Mouse (Mus musculus): ENCODE data around the gene Tnrc6a.

Tnrc6a gene

DNA sequence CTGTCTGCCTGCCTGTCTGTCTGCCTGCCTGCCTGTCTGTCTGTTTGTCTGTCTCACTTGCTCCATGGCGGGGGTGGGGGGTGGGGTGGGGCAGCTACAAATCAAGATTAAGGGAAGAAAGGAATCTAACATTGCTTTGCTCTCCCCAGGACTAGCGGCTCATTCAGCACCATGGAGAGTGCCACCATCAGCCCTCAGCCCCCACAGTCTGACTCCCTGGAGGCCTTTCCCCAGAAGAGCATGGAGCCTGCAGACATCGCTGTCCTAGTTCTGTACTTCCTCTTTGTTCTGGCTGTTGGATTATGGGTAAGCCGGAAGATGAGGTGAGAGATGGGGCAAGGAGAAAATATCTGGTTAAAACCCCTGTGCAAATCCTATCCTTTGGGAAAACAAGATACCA is 111.8 kb downstream of the Tnrc6a start:
- peak; percentile 46 for DNase-seq (ENCODE audit: extremely low spot score)

DNA sequence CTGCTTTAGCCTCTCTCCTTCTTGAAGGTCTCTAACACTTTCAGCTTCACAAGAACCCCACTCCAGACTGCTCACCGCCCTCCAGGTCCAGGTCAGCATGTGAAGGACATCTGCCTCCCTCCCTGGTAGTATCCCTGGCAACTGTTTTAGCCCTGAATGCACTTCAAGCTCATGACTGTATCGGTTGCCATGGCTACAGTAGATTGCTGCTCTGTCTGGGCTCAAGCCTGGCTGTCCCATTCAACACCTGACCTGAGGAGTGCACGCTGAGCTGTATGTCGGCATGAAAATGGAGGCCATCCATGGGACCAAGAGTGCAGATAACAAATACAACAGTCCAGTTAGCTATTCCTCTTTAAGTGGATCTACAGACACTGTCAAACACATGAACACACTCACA is 114.9 kb downstream of the Tnrc6a start:
- DNase-seq (ENCODE audit: extremely low spot score): no peak

DNA sequence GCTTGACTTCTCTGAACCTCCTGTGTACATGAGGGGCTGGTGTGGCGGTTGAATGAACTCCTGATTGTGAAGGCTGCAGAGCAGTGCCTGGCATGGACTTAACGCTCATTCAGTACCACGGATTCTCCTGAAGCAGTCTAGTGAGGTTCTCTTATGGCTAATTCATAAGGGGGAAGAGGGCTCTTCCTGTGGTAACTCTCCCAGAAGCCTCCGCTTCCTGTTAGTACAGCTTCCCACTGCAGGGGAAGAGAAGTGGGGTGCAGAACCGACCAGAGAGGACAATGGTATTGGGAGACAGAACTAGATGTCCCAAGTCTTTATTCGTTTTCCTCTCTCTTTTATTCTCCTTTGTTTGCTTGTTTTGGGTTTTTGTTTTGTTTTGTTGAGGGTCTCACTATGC is 116.4 kb downstream of the Tnrc6a start:
- no peak for DNase-seq (ENCODE audit: extremely low spot score)

DNA sequence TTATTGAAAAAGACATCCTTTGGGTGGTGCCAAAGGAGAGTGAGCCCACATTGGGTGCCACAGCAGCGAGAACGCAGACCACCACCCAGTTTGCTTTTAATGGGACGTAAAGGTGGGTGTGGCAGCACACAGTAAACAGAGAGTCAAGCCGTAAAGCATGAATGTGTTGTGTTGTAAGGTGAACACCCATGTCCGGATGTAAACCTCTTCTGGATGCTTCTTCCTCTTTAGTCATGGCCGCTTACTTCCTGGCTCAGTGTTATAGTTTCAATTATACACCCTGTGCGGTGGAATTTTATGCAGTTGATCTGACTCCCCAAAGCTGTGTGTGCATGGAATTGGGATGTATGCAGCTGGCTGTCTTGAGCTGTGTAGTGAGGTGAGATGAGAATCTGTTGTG is 118.6 kb downstream of the Tnrc6a start:
- DNase-seq (ENCODE audit: extremely low spot score): no peak

DNA sequence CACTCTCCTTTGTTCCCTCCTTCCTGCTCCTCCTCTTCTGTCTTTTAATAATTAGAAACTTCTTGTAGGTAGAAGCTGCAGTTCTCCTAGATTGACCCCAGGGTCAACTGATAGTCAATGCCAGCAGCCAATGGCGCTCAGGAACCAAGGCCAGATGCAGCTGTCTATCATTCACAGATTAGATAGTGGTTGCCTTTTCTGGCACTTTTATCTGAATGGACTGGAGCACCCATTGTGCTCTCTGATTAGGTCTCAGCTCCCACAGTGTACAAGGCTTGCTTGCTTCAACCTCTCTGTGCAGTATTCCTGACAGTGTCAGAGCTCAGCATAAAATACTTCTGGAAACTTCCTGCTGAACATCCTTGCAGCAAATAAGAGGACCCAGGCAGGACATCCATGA is 121.1 kb downstream of the Tnrc6a start:
- no peak for DNase-seq (ENCODE audit: extremely low spot score)
